Mouse (Mus musculus) MEL (cell line): ENCODE measurements at regions not wholly inside any gene's neighbourhood (a gene's known extent, or its start where the extent isn't known, plus 50 kb on each side); places are given as distances from the start of the nearest gene placed in this dataset.

Source experiments
- CTCF ChIP-seq, 3 experiments: IDR thresholded peaks in 2 of 3; conservative IDR thresholded peaks in 1 of 3; 2 replicates each; pipeline ENCODE4 v1.5.1; 2011 to 2012; ENCODE audit warnings: low read length in 3 of 3, low read depth in 2 of 3, mild to moderate bottlenecking in 2 of 3, improper control_type of control experiment in 1 of 3, inconsistent platforms in 1 of 3, mixed read lengths in 1 of 3, moderate library complexity in 1 of 3; ENCODE audit not compliant: control insufficient read depth in 1 of 3, insufficient read depth in 1 of 3, poor library complexity in 1 of 3, severe bottlenecking in 1 of 3
- GABPA ChIP-seq: IDR thresholded peaks from 2 replicates; pipeline ENCODE4 v1.6.1; 2012; ENCODE audit warnings: low read depth, mild to moderate bottlenecking, inconsistent platforms, low read length, improper control_type of control experiment, moderate library complexity
- MAFK ChIP-seq: IDR thresholded peaks from 2 replicates; pipeline ENCODE4 v1.6.1; 2011; ENCODE audit warnings: low read depth, mild to moderate bottlenecking, low read length, improper control_type of control experiment, borderline replicate concordance
- MAZ ChIP-seq: IDR thresholded peaks from 2 replicates; pipeline ENCODE4 v1.6.1; 2012; ENCODE audit warnings: low read depth, mild to moderate bottlenecking, inconsistent platforms, low read length, improper control_type of control experiment
- POLR2AphosphoS2 ChIP-seq: IDR thresholded peaks from 2 replicates; pipeline ENCODE4 v1.6.1; 2011; ENCODE audit warnings: low read length, improper control_type of control experiment
- SMC3 ChIP-seq: IDR thresholded peaks from 2 replicates; pipeline ENCODE4 v1.6.1; 2011; ENCODE audit warnings: low read depth, low read length, improper control_type of control experiment
- TAL1 ChIP-seq: IDR thresholded peaks from 2 replicates; pipeline ENCODE4 v1.6.1; 2012; ENCODE audit warnings: mild to moderate bottlenecking, inconsistent platforms, low read length, moderate library complexity, mixed read lengths
- USF2 ChIP-seq, 2 experiments: IDR thresholded peaks; 2 replicates each; pipeline ENCODE4 v1.6.1; 2011 to 2012; ENCODE audit warnings: improper control_type of control experiment in 2 of 2, low read length in 2 of 2, borderline replicate concordance in 1 of 2, inconsistent platforms in 1 of 2, low read depth in 1 of 2, mild to moderate bottlenecking in 1 of 2; ENCODE audit not compliant: insufficient read depth in 1 of 2
- ZKSCAN1 ChIP-seq: IDR thresholded peaks from 2 replicates; pipeline ENCODE4 v1.6.1; 2012; ENCODE audit warnings: low read depth, mild to moderate bottlenecking, inconsistent platforms, low read length, improper control_type of control experiment, moderate library complexity

- TF ChIP-seq USF2 (IDR thresholded peaks at IDR 0.05; ENCODE audit: borderline replicate concordance in 1 of 2, insufficient read depth in 1 of 2, low read depth in 1 of 2, low read length in 2 of 2) = no peak
- TF ChIP-seq TAL1 = no peak
- no peak for TF ChIP-seq POLR2AphosphoS2
- no peak for TF ChIP-seq MAFK
- no peak for TF ChIP-seq SMC3
- TF ChIP-seq GABPA = no peak
- no peak for TF ChIP-seq ZKSCAN1
- no peak for TF ChIP-seq MAZ
- TF ChIP-seq CTCF (IDR thresholded peaks at IDR 0.05 in 2 of 3, conservative IDR thresholded peaks at IDR 0.05 in 1 of 3; ENCODE audit: control insufficient read depth in 1 of 3, insufficient read depth in 1 of 3, low read depth in 2 of 3, low read length in 3 of 3, poor library complexity in 1 of 3, severe bottlenecking in 1 of 3) = no peak
Observed at GRCm38 (mm10) chr11:16591471-16591921, 83.2 kb upstream of the Sec61g start.
